Mouse (Mus musculus) CH12.LX (cell line): ENCODE data around the gene Ahrr. TPM values are rescaled to one million over a fixed set of nuclear protein-coding genes. Genes with fewer than 3 reads are reported as not detected.

ENCODE experiments used
- DNase-seq: peaks from one replicate; pipeline ENCODE4 v3.0.0-alpha.2; 2013; ENCODE audit errors: extremely low read depth
- H3K27ac ChIP-seq: 2 replicates; pipeline ENCODE4 v1.5.1; 2012; ENCODE audit warnings: low read depth, mild to moderate bottlenecking, control low read depth, moderate library complexity; ENCODE audit not compliant: insufficient read depth
- H3K27me3 ChIP-seq: replicated peaks from 2 replicates; pipeline ENCODE3; 2012; ENCODE audit warnings: inconsistent platforms
- H3K36me3 ChIP-seq, 2 experiments: replicated peaks in 1 of 2; 2 replicates each; pipeline versions ENCODE3 to v1.6.1; 2012; ENCODE audit warnings: inconsistent platforms in 1 of 2, low read length in 1 of 2, mild to moderate bottlenecking in 1 of 2, mixed read lengths in 1 of 2, moderate library complexity in 1 of 2; ENCODE audit not compliant: control insufficient read depth in 1 of 2, insufficient read depth in 1 of 2
- H3K4me1 ChIP-seq, 2 experiments: 2 replicates each; pipeline ENCODE4 v1.6.1; 2012; ENCODE audit warnings: inconsistent platforms in 1 of 2, moderate library complexity in 1 of 2; ENCODE audit not compliant: insufficient read depth in 2 of 2, control insufficient read depth in 1 of 2
- H3K4me2 ChIP-seq: 2 replicates; pipeline ENCODE4 v1.6.1; 2012; ENCODE audit warnings: low read depth, mild to moderate bottlenecking, control low read depth; ENCODE audit not compliant: poor library complexity, insufficient read depth, severe bottlenecking
- H3K4me3 ChIP-seq, 3 experiments: fragments of 150-350 bp in 1 of 3; sonication (generic) in 1 of 3; replicated peaks in 1 of 3; 2 replicates each; pipeline versions ENCODE3 to v1.5.1; 2011 to 2012; ENCODE audit warnings: low read depth in 2 of 3, low read length in 2 of 3, mild to moderate bottlenecking in 2 of 3, moderate library complexity in 2 of 3, control low read depth in 1 of 3, improper control_type of control experiment in 1 of 3, inconsistent platforms in 1 of 3, mixed read lengths in 1 of 3; ENCODE audit not compliant: poor library complexity in 1 of 3
- H3K79me2 ChIP-seq: replicated peaks from 2 replicates; pipeline ENCODE4 v1.6.1; 2012; ENCODE audit warnings: mild to moderate bottlenecking, moderate library complexity; ENCODE audit not compliant: control insufficient read depth, poor library complexity, insufficient read depth, severe bottlenecking; ENCODE audit errors: extremely low read depth
- H3K9ac ChIP-seq: 2 replicates; pipeline ENCODE4 v1.6.1; 2012; ENCODE audit warnings: low read depth, mild to moderate bottlenecking, control low read depth, moderate library complexity; ENCODE audit not compliant: insufficient read depth
- H3K9me3 ChIP-seq: replicated peaks from 2 replicates; pipeline ENCODE3; 2012; ENCODE audit warnings: low read length, inconsistent platforms, mixed read lengths
- CHD1 ChIP-seq: IDR thresholded peaks from 2 replicates; pipeline ENCODE4 v1.6.1; 2012; ENCODE audit warnings: low read depth, low read length, improper control_type of control experiment, inconsistent platforms
- CTCF ChIP-seq, 2 experiments: IDR thresholded peaks in 1 of 2; conservative IDR thresholded peaks in 1 of 2; 2 replicates each; pipeline ENCODE4 v1.5.1; 2011 to 2012; ENCODE audit warnings: low read depth in 2 of 2, low read length in 2 of 2, improper control_type of control experiment in 1 of 2, inconsistent platforms in 1 of 2, mild to moderate bottlenecking in 1 of 2, moderate library complexity in 1 of 2
- E2F4 ChIP-seq: IDR thresholded peaks from 2 replicates; pipeline ENCODE4 v1.6.1; 2011; ENCODE audit warnings: low read depth, low read length, improper control_type of control experiment; ENCODE audit not compliant: insufficient replicate concordance
- ELF1 ChIP-seq: IDR thresholded peaks from 2 replicates; pipeline ENCODE4 v1.6.1; 2014; ENCODE audit warnings: low read depth, mild to moderate bottlenecking, inconsistent platforms, low read length, improper control_type of control experiment
- EP300 ChIP-seq: IDR thresholded peaks from 2 replicates; pipeline ENCODE4 v1.6.1; 2011; ENCODE audit warnings: low read length, improper control_type of control experiment
- GABPA ChIP-seq: IDR thresholded peaks from 2 replicates; pipeline ENCODE4 v1.6.1; 2012; ENCODE audit warnings: low read depth, low read length, improper control_type of control experiment, inconsistent platforms; ENCODE audit not compliant: insufficient replicate concordance
- JUND ChIP-seq: conservative IDR thresholded peaks from 2 replicates; pipeline ENCODE4 v1.6.1; 2011; ENCODE audit warnings: low read depth, low read length, improper control_type of control experiment
- KAT2A ChIP-seq: IDR thresholded peaks from 2 replicates; pipeline ENCODE4 v1.6.1; 2012; ENCODE audit warnings: low read length, improper control_type of control experiment, inconsistent platforms; ENCODE audit not compliant: insufficient replicate concordance
- MAFK ChIP-seq: IDR thresholded peaks from 2 replicates; pipeline ENCODE4 v1.6.1; 2011; ENCODE audit warnings: low read length, improper control_type of control experiment; ENCODE audit not compliant: insufficient replicate concordance
- MAX ChIP-seq: IDR thresholded peaks from 2 replicates; pipeline ENCODE4 v1.6.1; 2011; ENCODE audit warnings: low read length, improper control_type of control experiment
- MEF2A ChIP-seq: IDR thresholded peaks from 2 replicates; pipeline ENCODE4 v1.6.1; 2014; ENCODE audit warnings: low read depth, mild to moderate bottlenecking, inconsistent platforms, low read length, improper control_type of control experiment, borderline replicate concordance
- MXI1 ChIP-seq: IDR thresholded peaks from 2 replicates; pipeline ENCODE4 v1.6.1; 2011; ENCODE audit warnings: mild to moderate bottlenecking, low read depth, low read length, improper control_type of control experiment
- POLR2A ChIP-seq: IDR thresholded peaks from 2 replicates; pipeline ENCODE4 v1.6.1; 2011; ENCODE audit warnings: low read depth, mild to moderate bottlenecking, improper control_type of control experiment, low read length
- RAD21 ChIP-seq: IDR thresholded peaks from 2 replicates; pipeline ENCODE4 v1.6.1; 2011; ENCODE audit warnings: low read depth, mild to moderate bottlenecking, low read length, improper control_type of control experiment, moderate library complexity
- SMC3 ChIP-seq: IDR thresholded peaks from 2 replicates; pipeline ENCODE4 v1.6.1; 2011; ENCODE audit warnings: low read depth, low read length, improper control_type of control experiment
- TBP ChIP-seq: conservative IDR thresholded peaks from 2 replicates; pipeline ENCODE4 v1.6.1; 2011; ENCODE audit warnings: low read depth, low read length, improper control_type of control experiment
- TCF12 ChIP-seq: IDR thresholded peaks from 2 replicates; pipeline ENCODE4 v1.6.1; 2014; ENCODE audit warnings: low read depth, mild to moderate bottlenecking, inconsistent platforms, low read length, improper control_type of control experiment
- UBTF ChIP-seq: IDR thresholded peaks from 2 replicates; pipeline ENCODE4 v1.6.1; 2012; ENCODE audit warnings: low read depth, mild to moderate bottlenecking, inconsistent platforms, low read length, improper control_type of control experiment, moderate library complexity
- USF2 ChIP-seq: conservative IDR thresholded peaks from 2 replicates; pipeline ENCODE4 v1.6.1; 2011; ENCODE audit warnings: low read depth, low read length, improper control_type of control experiment
- ZC3H11A ChIP-seq: IDR thresholded peaks from 2 replicates; pipeline ENCODE4 v1.6.1; 2012; ENCODE audit warnings: low read depth, mild to moderate bottlenecking, inconsistent platforms, low read length, improper control_type of control experiment
- ZKSCAN1 ChIP-seq: IDR thresholded peaks from 2 replicates; pipeline ENCODE4 v1.6.1; 2012; ENCODE audit warnings: low read depth, inconsistent platforms, low read length, improper control_type of control experiment, borderline replicate concordance
- ZMIZ1 ChIP-seq: IDR thresholded peaks from 2 replicates; pipeline ENCODE4 v1.6.1; 2012; ENCODE audit warnings: low read depth, mild to moderate bottlenecking, inconsistent platforms, low read length, improper control_type of control experiment
- ZNF384 ChIP-seq: IDR thresholded peaks from 2 replicates; pipeline ENCODE4 v1.6.1; 2012; ENCODE audit warnings: low read depth, low read length, improper control_type of control experiment, inconsistent platforms
- dilution Hi-C: fragments of 300-500 bp; cut with MboI; formaldehyde crosslinking; loops from 2 replicates; pipeline ENCODE4 v1.14.3; 2020; ENCODE audit warnings: low sequenced_read_pairs; ENCODE audit not compliant: extremely low pct_unique_long_range_greater_than_20kb, extremely low pct_ligation_motif_present
- in situ Hi-C: fragments of 300-500 bp; cut with MboI; formaldehyde crosslinking; loops from 3 replicates; pipeline ENCODE4 v1.14.3; 2019; ENCODE audit warnings: low sequenced_read_pairs, low pct_ligation_motif_present, low pct_unique_long_range_greater_than_20kb, mixed read lengths
- polyA plus RNA-seq: library from polyadenylated mRNA; unstranded; fragments of >175 nt; gene quantifications from 2 replicates; pipeline ENCODE4 v1.2.1, GENCODE M21; 2012; ENCODE audit warnings: low read depth; ENCODE audit not compliant: insufficient read length
- total RNA-seq, 2 experiments: library from RNA; depleted of rRNA; stranded (reverse); fragments of 300-350 nt in 1 of 2; fragments of >200 nt in 1 of 2; gene quantifications; 2 replicates each; pipeline ENCODE4 v1.2.3; 2012 to 2014

The Ahrr gene
- total and polyA plus RNA-seq, 3 experiments: 0.90 to 1.0 (median 1.0) TPM

- H3K27me3 ChIP-seq: no peaks in the 10 kb centered on the region
- in situ Hi-C loops (no loop called here), dilution Hi-C loops (no loop called here)
- no peaks in the 10 kb centered on the region for H3K9me3 ChIP-seq
- no peaks in the 10 kb centered on the region for H3K79me2 ChIP-seq
- H3K4me3 ChIP-seq: no peak overlapping the region
- DNase-seq: no peak
- TF ChIP-seq TBP (no peak), E2F4 (no peak), RAD21 (no peak), UBTF (no peak), ZKSCAN1 (no peak), ZC3H11A (no peak), KAT2A (no peak), ZNF384 (no peak), USF2 (no peak), CHD1 (no peak), TCF12 (no peak), EP300 (no peak), GABPA (no peak), ZMIZ1 (no peak), JUND (no peak), MEF2A (no peak), ELF1 (no peak)
- TF ChIP-seq, all 38 proteins: peak for 0
- no peak overlapping the region for H3K4me2 ChIP-seq
- peaks cover 31 to 52% of the 10 kb centered on the region in 2 experiments for H3K36me3 ChIP-seq
- no peak overlapping the region for H3K9ac ChIP-seq
- H3K27ac ChIP-seq: no peak overlapping the region
- no peaks in the 10 kb centered on the region for H3K4me1 ChIP-seq
Observed at GRCm38 (mm10) chr13:74196451-74196850, 95.7 kb downstream of the Ahrr start.

GRCm38 (mm10) chr13:74192613-74193012 is 99.5 kb downstream of the Ahrr start:
- in situ Hi-C loops (loop anchor here (5.0 kb wide), 1 partner anchor 110 kb away; no protein-coding TSS in a partner anchor), dilution Hi-C loops (no loop called here)
- H3K4me3 ChIP-seq: no peak overlapping the region
- H3K9ac ChIP-seq: no peak overlapping the region
- H3K4me1 ChIP-seq: no peaks in the 10 kb centered on the region
- H3K36me3 ChIP-seq: peaks cover 39 to 68% of the 10 kb centered on the region in 2 experiments
- H3K27me3 ChIP-seq: no peaks in the 10 kb centered on the region
- peak; percentile 41 for DNase-seq
- no peak overlapping the region for H3K4me2 ChIP-seq
- H3K27ac ChIP-seq: no peak overlapping the region
- TF ChIP-seq ZC3H11A (no peak), POLR2A (no peak), E2F4 (no peak), RAD21 (peak; percentile 70), MAX (no peak), SMC3 (peak; percentile 64), CHD1 (no peak), MAFK (no peak), CTCF (conservative IDR thresholded peaks at IDR 0.05 in 1 of 2, IDR thresholded peaks at IDR 0.05 in 1 of 2; ENCODE audit: low read depth in 2 of 2, low read length in 2 of 2) (peak in 1 of 2 experiments; percentile 68; a peak in 3 of 4 replicates), MXI1 (no peak)
- no peaks in the 10 kb centered on the region for H3K79me2 ChIP-seq
- no peaks in the 10 kb centered on the region for H3K9me3 ChIP-seq
